Mouse (Mus musculus): ENCODE measurements around the gene Gdpd2. TPM values are rescaled to one million over a fixed set of nuclear protein-coding genes. Genes with fewer than 3 reads are reported as not detected.

Gene Gdpd2
- polyA plus RNA-seq, 1 experiment from 2014 or later = 12.1 TPM

GRCm38 (mm10) chrX:100774341-100774811, 44.7 kb downstream of the Gdpd2 start:
- peak; percentile 52; the same call in 1 of the 2 replicates for ATAC-seq (ENCODE audit: insufficient read depth, low FRiP score)
- peak overlapping the region; percentile 52 for H3K4me3 ChIP-seq (replicated peaks; ENCODE audit: low read length)
- H3K4me2 ChIP-seq (ENCODE audit: low read depth, low read length) = peak overlapping the region; percentile 52
- H3K27ac ChIP-seq (ENCODE audit: low read length) = peak overlapping the region; percentile 52; the same call in 1 of the 2 replicates
- no peaks in the 10 kb centered on the region for H3K9me3 ChIP-seq (replicated peaks; ENCODE audit: control insufficient read depth, low read length)
- H3K36me3 ChIP-seq (ENCODE audit: control insufficient read depth, insufficient read depth, low read length) = no peaks in the 10 kb centered on the region
- WGBS = 14% methylated on average over 23 of the region's 23 CpGs
- 0 out of 2 replicates have a peak, but pooled peaks cover 7% of the 10 kb centered on the region for H3K4me1 ChIP-seq (ENCODE audit: control insufficient read depth, insufficient read depth, low read length)
- H3K27me3 ChIP-seq (ENCODE audit: control insufficient read depth, insufficient read depth, low read length) = no peaks in the 10 kb centered on the region
- peak overlapping the region; percentile 73 for H3K9ac ChIP-seq (ENCODE audit: low read length)

DNA sequence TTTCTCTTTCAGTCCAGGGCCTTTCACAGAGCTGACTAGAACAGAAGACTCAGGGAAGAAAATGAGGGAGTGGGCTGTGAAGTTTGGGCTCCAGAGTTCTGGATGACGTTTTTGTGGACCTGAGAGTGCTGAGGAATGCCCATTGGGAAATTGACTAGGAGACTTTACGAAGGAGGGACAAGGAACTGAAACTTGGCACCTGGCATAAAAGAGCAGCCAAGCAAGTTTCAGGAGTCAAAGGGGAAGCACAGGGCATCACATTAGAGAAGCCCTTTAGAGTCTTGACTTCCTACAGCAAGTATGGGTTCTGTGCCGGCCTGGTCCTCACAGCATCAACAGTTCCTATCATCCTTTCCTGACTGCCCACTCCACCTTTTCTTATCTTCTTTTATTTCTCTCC, 45.7 kb downstream of the Gdpd2 start:
- Histone ChIP-seq H3K4me1 (ENCODE audit: control insufficient read depth, insufficient read depth, low read length) (0 out of 2 replicates have a peak, but pooled peaks cover 7% of the 10 kb centered on the region), H3K4me2 (ENCODE audit: low read depth, low read length) (0 out of 2 replicates have a peak overlapping the region, but pooled peaks have one; percentile 19), H3K27me3 (ENCODE audit: control insufficient read depth, insufficient read depth, low read length) (no peaks in the 10 kb centered on the region), H3K27ac (ENCODE audit: low read length) (peak overlapping the region; percentile 49), H3K4me3 (replicated peaks; ENCODE audit: low read length) (peak overlapping the region; percentile 14; the same call in 1 of the 2 replicates), H3K9ac (ENCODE audit: low read length) (no peak overlapping the region; the same call in 1 of the 2 replicates), H3K9me3 (replicated peaks; ENCODE audit: control insufficient read depth, low read length) (no peaks in the 10 kb centered on the region), H3K36me3 (ENCODE audit: control insufficient read depth, insufficient read depth, low read length) (no peaks in the 10 kb centered on the region)
- 78% methylated on average over 3 of the region's 3 CpGs for WGBS
- ATAC-seq (ENCODE audit: insufficient read depth, low FRiP score) = no peak

- peak; percentile 11; the same call in 1 of the 2 replicates for ATAC-seq (ENCODE audit: insufficient read depth, low FRiP score)
- Histone ChIP-seq H3K27ac (ENCODE audit: low read length) (peak overlapping the region; percentile 76), H3K4me2 (ENCODE audit: low read depth, low read length) (peak overlapping the region; percentile 61), H3K9me3 (replicated peaks; ENCODE audit: control insufficient read depth, low read length) (no peaks in the 10 kb centered on the region), H3K4me1 (ENCODE audit: control insufficient read depth, insufficient read depth, low read length) (0 out of 2 replicates have a peak, but pooled peaks cover 7% of the 10 kb centered on the region), H3K27me3 (ENCODE audit: control insufficient read depth, insufficient read depth, low read length) (no peaks in the 10 kb centered on the region), H3K9ac (ENCODE audit: low read length) (0 out of 2 replicates have a peak overlapping the region, but pooled peaks have one; percentile 70), H3K36me3 (ENCODE audit: control insufficient read depth, insufficient read depth, low read length) (no peaks in the 10 kb centered on the region), H3K4me3 (replicated peaks; ENCODE audit: low read length) (peak overlapping the region; percentile 59)
- 14% methylated on average over 9 of the region's 9 CpGs for WGBS
These were observed 46.8 kb downstream of the Gdpd2 start for GRCm38 (mm10) chrX:100776494-100776893.

DNA sequence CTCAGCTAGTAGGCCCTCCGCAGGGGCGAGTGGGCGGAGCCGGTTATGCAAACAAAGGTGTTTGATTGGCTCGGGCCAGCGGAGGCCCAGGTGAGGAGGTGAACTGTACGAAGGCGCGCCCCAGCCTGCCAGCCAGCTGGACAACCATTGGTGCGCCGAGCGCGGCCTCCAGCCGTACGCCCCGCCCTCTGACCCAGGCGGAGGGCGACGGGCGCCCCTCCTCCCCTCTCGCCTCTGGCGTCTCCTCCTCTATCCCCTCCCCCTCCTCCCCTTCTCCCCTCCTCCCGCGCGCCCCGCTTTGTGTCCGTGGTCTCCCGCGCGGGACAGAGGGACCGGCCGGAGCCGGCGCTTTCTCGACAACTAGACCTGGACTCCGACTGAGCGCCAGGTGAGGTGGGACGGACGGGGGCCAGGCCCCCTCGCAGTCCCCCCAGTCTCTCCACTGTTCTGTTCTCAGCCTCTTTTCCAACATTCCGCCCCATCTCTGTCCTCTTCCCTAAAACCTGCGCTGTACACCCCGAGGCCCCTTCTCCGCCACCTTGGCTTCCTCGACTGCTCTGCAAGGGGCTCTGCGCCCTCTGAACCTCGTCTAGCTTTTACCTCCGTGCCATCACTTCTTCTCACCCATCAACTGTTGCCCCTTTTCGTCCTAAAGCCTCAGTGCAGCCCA, 47.4 kb downstream of the Gdpd2 start:
- ATAC-seq (ENCODE audit: insufficient read depth, low FRiP score) = peak; percentile 92
- Histone ChIP-seq H3K9me3 (replicated peaks; ENCODE audit: control insufficient read depth, low read length) (no peaks in the 10 kb centered on the region), H3K4me3 (replicated peaks; ENCODE audit: low read length) (peak overlapping the region; percentile 59), H3K36me3 (ENCODE audit: control insufficient read depth, insufficient read depth, low read length) (no peaks in the 10 kb centered on the region), H3K27ac (ENCODE audit: low read length) (peak overlapping the region; percentile 76), H3K27me3 (ENCODE audit: control insufficient read depth, insufficient read depth, low read length) (no peaks in the 10 kb centered on the region), H3K4me1 (ENCODE audit: control insufficient read depth, insufficient read depth, low read length) (0 out of 2 replicates have a peak, but pooled peaks cover 7% of the 10 kb centered on the region), H3K4me2 (ENCODE audit: low read depth, low read length) (peak overlapping the region; percentile 61), H3K9ac (ENCODE audit: low read length) (peak overlapping the region; percentile 70)
- WGBS = 15% methylated on average over 34 of the region's 49 CpGs

DNA sequence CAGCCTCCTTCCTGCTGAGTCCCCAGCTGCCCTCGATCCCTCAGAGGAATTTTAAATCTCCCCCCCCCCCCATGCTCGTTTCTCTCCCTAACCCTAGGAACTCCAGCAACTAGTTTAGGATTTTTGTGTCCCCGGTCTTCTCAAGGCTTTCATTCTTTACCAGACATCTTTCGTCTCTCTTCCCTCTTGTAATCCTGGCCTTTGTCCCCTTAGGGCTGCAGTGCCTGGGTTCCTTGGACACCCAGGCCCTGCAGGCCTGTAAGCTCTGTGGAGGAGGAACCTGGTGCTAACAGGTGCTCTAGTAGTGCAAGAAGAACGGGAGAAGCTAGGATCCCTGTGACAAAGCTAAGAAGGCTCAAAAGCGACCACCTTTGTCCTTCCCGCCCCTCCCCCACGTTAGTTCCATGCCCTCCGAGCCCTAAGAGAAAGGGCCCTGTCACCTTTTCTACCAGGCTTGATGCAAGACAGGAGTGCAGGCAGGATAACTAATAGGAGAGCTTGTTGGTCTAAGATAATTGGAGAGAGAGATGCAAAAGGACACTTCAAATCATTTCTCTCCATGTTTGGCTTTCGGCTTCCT, 48.1 kb downstream of the Gdpd2 start:
- 0 out of 2 replicates have a peak, but pooled peaks cover 7% of the 10 kb centered on the region for H3K4me1 ChIP-seq (ENCODE audit: control insufficient read depth, insufficient read depth, low read length)
- no peaks in the 10 kb centered on the region for H3K36me3 ChIP-seq (ENCODE audit: control insufficient read depth, insufficient read depth, low read length)
- H3K4me3 ChIP-seq (replicated peaks; ENCODE audit: low read length) = peak overlapping the region; percentile 59
- no peaks in the 10 kb centered on the region for H3K9me3 ChIP-seq (replicated peaks; ENCODE audit: control insufficient read depth, low read length)
- ATAC-seq (ENCODE audit: insufficient read depth, low FRiP score) = no peak
- no peaks in the 10 kb centered on the region for H3K27me3 ChIP-seq (ENCODE audit: control insufficient read depth, insufficient read depth, low read length)
- WGBS = 20% methylated on average over 10 of the region's 10 CpGs
- peak overlapping the region; percentile 76 for H3K27ac ChIP-seq (ENCODE audit: low read length)
- H3K4me2 ChIP-seq (ENCODE audit: low read depth, low read length) = peak overlapping the region; percentile 61
- peak overlapping the region; percentile 70 for H3K9ac ChIP-seq (ENCODE audit: low read length)

GRCm38 (mm10) chrX:100778397-100778796, 48.7 kb downstream of the Gdpd2 start:
- no peaks in the 10 kb centered on the region for H3K36me3 ChIP-seq (ENCODE audit: control insufficient read depth, insufficient read depth, low read length)
- peak overlapping the region; percentile 61 for H3K4me2 ChIP-seq (ENCODE audit: low read depth, low read length)
- 35% methylated on average over 5 of the region's 5 CpGs for WGBS
- peak overlapping the region; percentile 59 for H3K4me3 ChIP-seq (replicated peaks; ENCODE audit: low read length)
- H3K27ac ChIP-seq (ENCODE audit: low read length) = no peak overlapping the region
- ATAC-seq (ENCODE audit: insufficient read depth, low FRiP score) = no peak
- no peaks in the 10 kb centered on the region for H3K27me3 ChIP-seq (ENCODE audit: control insufficient read depth, insufficient read depth, low read length)
- peak overlapping the region; percentile 70; the same call in 1 of the 2 replicates for H3K9ac ChIP-seq (ENCODE audit: low read length)
- H3K9me3 ChIP-seq (replicated peaks; ENCODE audit: control insufficient read depth, low read length) = no peaks in the 10 kb centered on the region
- 0 out of 2 replicates have a peak, but pooled peaks cover 7% of the 10 kb centered on the region for H3K4me1 ChIP-seq (ENCODE audit: control insufficient read depth, insufficient read depth, low read length)

Other genes with a start within 250 kb of the Gdpd2 start
- gene Igbp1, start 235.6 kb upstream of the Gdpd2 start, polyA plus RNA-seq (2015; fragmentation: Nextera tagmentation; extraction: Ambion mirVana) = 33.2 and 35.1 TPM in 2 replicates
- gene Dgat2l6, start 205.0 kb upstream of the Gdpd2 start, polyA plus RNA-seq (2015; fragmentation: Nextera tagmentation; extraction: Ambion mirVana) = not detected in 2 replicates
- gene Awat1, start 157.6 kb upstream of the Gdpd2 start, polyA plus RNA-seq (2015; fragmentation: Nextera tagmentation; extraction: Ambion mirVana) = not detected in 2 replicates
- gene P2ry4, start 135.0 kb upstream of the Gdpd2 start, polyA plus RNA-seq (2015; fragmentation: Nextera tagmentation; extraction: Ambion mirVana) = 0.27 and 0.41 TPM in 2 replicates
- not detected in 2 replicates for gene Arr3, start 124.4 kb upstream of the Gdpd2 start, polyA plus RNA-seq (2015; fragmentation: Nextera tagmentation; extraction: Ambion mirVana)
- gene Kif4, start 104.1 kb upstream of the Gdpd2 start, polyA plus RNA-seq (2015; fragmentation: Nextera tagmentation; extraction: Ambion mirVana) = 22.8 and 25.5 TPM in 2 replicates
- 80.1 and 93.6 TPM in 2 replicates for gene Pdzd11, start 103.3 kb upstream of the Gdpd2 start, polyA plus RNA-seq (2015; fragmentation: Nextera tagmentation; extraction: Ambion mirVana)
- 8.6 and 9.7 TPM in 2 replicates for gene Dlg3, start 37.8 kb downstream of the Gdpd2 start, polyA plus RNA-seq (2015; fragmentation: Nextera tagmentation; extraction: Ambion mirVana)

Measured in stomach, embryonic 16.5 days (tissue).